Mouse (Mus musculus): Measurements from ENCODE around the gene Dnajc5g. TPM values are rescaled to one million over a fixed set of nuclear protein-coding genes. Genes with fewer than 3 reads are reported as not detected.

The Dnajc5g gene
- polyA plus RNA-seq, 1 experiment = not detected

DNA sequence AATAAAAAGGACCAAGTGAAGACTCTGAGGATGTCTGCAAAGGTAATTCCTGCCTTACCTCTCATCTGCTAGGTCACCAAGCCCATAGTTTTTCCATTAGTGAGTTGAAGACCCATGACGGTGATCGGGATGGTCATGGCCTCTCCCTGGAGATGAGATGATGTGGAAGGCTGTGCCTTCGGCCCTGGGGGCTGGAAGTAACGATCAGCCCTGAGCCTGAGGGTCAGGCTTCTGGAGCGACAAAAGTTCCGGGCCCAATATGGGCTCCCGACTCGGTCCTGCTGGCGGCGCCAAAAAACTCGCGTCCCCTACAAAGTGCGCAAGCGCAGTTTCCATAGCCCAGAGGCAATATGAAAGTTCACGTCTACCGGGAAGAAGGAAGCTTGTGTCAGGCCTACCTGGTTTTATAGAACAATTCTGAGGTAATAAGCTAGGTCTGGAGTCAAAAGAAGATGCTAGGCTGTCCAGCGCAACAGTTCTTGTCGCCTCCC is 2.0 kb downstream of the Dnajc5g start, which contains the start of gene Slc30a3:
Slc30a3 (minus strand) TSS at position 238 of the 491 bp plus-strand sequence.
- WGBS = 90% methylated on average over 18 of the region's 18 CpGs

DNA sequence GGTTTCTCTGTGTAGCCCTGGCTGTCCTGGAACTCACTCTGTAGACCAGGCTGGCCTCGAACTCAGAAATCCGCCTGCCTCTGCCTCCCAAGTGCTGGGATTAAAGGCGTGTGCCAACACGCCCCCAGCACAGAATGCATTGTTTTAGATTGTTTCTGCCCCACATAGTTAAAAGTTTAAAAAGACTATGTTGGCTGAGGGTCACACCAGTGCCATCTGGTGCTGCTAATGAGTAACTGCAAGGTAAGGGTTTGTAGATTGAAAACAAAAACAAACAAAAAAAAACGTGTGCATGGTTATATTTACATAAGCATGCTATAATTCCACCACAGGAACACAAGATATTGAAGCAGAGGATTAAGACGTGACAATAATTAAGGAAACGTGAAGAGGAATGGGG is 4.7 kb downstream of the Dnajc5g start:
- Histone ChIP-seq H3K27ac (ENCODE audit: insufficient read depth, low read depth, low read length) (no peak overlapping the region), H3K36me3 (ENCODE audit: control insufficient read depth, insufficient read depth, low read length) (no peaks in the 10 kb centered on the region), H3K4me3 (ENCODE audit: low read depth, low read length) (no peak overlapping the region), H3K27me3 (ENCODE audit: control insufficient read depth, insufficient read depth, low read length) (no peaks in the 10 kb centered on the region), H3K4me1 (ENCODE audit: control insufficient read depth, insufficient read depth, insufficient read length, low read length) (no peaks in the 10 kb centered on the region)
- WGBS = 25% methylated on average over 7 of the region's 7 CpGs
- TF ChIP-seq POLR2A (IDR thresholded peaks at IDR 0.05; ENCODE audit: low read depth, low read length) = no peak
- no peak for TF ChIP-seq CTCF (IDR thresholded peaks at IDR 0.05; ENCODE audit: extremely low read depth, insufficient read length, insufficient replicate concordance, low read depth, low read length)

More for the DNA sequence above, 2.0 kb downstream of the Dnajc5g start, which contains the start of gene Slc30a3:
- Histone ChIP-seq H3K36me3 (ENCODE audit: control insufficient read depth, insufficient read depth, low read length) (no peaks in the 10 kb centered on the region), H3K27ac (ENCODE audit: insufficient read depth, low read depth, low read length) (no peak within 1 kb of the TSS), H3K27me3 (ENCODE audit: control insufficient read depth, insufficient read depth, low read length) (no peaks in the 10 kb centered on the region; the same call in 1 of the 2 replicates), H3K4me1 (ENCODE audit: control insufficient read depth, insufficient read depth, insufficient read length, low read length) (no peaks in the 10 kb centered on the region), H3K4me3 (ENCODE audit: low read depth, low read length) (no peak within 1 kb of the TSS)
- no peak for TF ChIP-seq CTCF (IDR thresholded peaks at IDR 0.05; ENCODE audit: extremely low read depth, insufficient read length, insufficient replicate concordance, low read depth, low read length)
- TF ChIP-seq POLR2A (IDR thresholded peaks at IDR 0.05; ENCODE audit: low read depth, low read length) = no peak

DNA sequence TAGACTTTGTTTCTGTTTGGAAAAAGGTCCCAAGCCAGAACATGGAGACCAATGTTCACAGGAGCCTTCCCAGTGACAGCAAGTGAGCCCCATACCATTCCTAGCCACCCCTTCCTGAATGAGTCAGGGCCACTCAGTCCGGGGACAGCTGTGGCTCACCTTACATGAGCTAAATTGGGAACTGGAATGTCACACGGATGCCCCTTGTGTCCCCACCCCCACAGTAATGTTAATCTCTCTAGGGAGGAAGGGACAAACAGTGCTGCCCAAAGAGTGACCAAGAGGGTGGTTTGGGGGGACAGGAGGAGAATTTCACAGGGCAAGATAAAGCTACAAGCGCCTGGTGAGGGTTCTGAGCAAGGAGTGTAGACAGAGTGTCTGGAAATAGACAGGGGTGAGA is 10.3 kb downstream of the Dnajc5g start, which contains the start of gene Trim54:
Trim54 (plus strand) TSS at position 359 of the 400 bp plus-strand sequence.
- Histone ChIP-seq H3K4me1 (ENCODE audit: control insufficient read depth, insufficient read depth, insufficient read length, low read length) (no peaks in the 10 kb centered on the region), H3K4me3 (ENCODE audit: low read depth, low read length) (no peak within 1 kb of the TSS), H3K27ac (ENCODE audit: insufficient read depth, low read depth, low read length) (no peak within 1 kb of the TSS), H3K36me3 (ENCODE audit: control insufficient read depth, insufficient read depth, low read length) (no peaks in the 10 kb centered on the region), H3K27me3 (ENCODE audit: control insufficient read depth, insufficient read depth, low read length) (no peaks in the 10 kb centered on the region)
- WGBS = 38% methylated on average over 3 of the region's 3 CpGs
- no peak for TF ChIP-seq CTCF (IDR thresholded peaks at IDR 0.05; ENCODE audit: extremely low read depth, insufficient read length, insufficient replicate concordance, low read depth, low read length)
- TF ChIP-seq POLR2A (IDR thresholded peaks at IDR 0.05; ENCODE audit: low read depth, low read length) = no peak

DNA sequence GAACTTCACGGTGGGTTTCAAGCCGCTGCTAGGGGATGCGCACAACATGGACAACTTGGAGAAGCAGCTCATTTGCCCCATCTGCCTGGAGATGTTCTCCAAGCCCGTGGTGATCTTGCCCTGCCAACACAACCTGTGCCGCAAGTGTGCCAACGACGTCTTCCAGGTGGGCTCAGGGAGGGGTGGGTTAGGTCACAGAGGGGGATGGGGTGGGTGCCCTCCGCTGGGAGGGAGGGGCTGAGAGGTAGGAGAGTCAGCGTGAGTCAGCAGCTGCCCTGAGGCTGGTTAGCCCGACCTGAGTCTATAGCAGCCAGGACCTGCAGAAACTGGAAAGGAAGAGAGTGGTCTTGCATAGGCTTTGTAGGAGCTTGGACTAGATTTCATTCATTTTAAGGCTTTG is 10.8 kb downstream of the Dnajc5g start:
- no peak for TF ChIP-seq POLR2A (IDR thresholded peaks at IDR 0.05; ENCODE audit: low read depth, low read length)
- H3K4me3 ChIP-seq (ENCODE audit: low read depth, low read length) = no peak overlapping the region
- H3K36me3 ChIP-seq (ENCODE audit: control insufficient read depth, insufficient read depth, low read length) = no peaks in the 10 kb centered on the region
- H3K27ac ChIP-seq (ENCODE audit: insufficient read depth, low read depth, low read length) = no peak overlapping the region
- no peaks in the 10 kb centered on the region for H3K27me3 ChIP-seq (ENCODE audit: control insufficient read depth, insufficient read depth, low read length)
- WGBS = 31% methylated on average over 10 of the region's 10 CpGs
- H3K4me1 ChIP-seq (ENCODE audit: control insufficient read depth, insufficient read depth, insufficient read length, low read length) = no peaks in the 10 kb centered on the region

DNA sequence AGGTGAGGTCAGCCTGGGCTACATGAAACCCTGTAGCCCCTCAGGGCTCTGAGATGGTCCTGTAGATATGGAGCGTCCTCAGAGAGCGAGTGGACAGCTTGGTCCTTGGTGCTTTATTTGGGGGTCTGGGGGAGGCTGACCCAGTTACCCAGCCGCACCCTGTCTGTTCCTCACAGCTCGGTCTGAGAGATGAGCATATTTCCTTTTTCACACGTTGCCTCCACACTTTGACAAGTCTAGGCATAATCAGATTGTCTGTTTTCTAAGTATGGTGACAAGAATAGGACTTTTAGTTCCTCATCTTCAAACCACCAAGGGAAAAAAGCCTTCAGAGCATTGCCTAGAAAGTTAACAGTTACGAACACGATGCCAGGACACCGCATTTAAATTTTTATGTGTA is 15.0 kb downstream of the Dnajc5g start:
- H3K4me3 ChIP-seq (ENCODE audit: low read depth, low read length) = no peak overlapping the region
- H3K36me3 ChIP-seq (ENCODE audit: control insufficient read depth, insufficient read depth, low read length) = no peaks in the 10 kb centered on the region
- no peak overlapping the region for H3K27ac ChIP-seq (ENCODE audit: insufficient read depth, low read depth, low read length)
- H3K4me1 ChIP-seq (ENCODE audit: control insufficient read depth, insufficient read depth, insufficient read length, low read length) = no peaks in the 10 kb centered on the region
- no peaks in the 10 kb centered on the region for H3K27me3 ChIP-seq (ENCODE audit: control insufficient read depth, insufficient read depth, low read length)
- WGBS = 69% methylated on average over 8 of the region's 8 CpGs
- TF ChIP-seq POLR2A (IDR thresholded peaks at IDR 0.05; ENCODE audit: low read depth, low read length) = no peak
- TF ChIP-seq CTCF (IDR thresholded peaks at IDR 0.05; ENCODE audit: extremely low read depth, insufficient read length, insufficient replicate concordance, low read depth, low read length) = no peak

DNA sequence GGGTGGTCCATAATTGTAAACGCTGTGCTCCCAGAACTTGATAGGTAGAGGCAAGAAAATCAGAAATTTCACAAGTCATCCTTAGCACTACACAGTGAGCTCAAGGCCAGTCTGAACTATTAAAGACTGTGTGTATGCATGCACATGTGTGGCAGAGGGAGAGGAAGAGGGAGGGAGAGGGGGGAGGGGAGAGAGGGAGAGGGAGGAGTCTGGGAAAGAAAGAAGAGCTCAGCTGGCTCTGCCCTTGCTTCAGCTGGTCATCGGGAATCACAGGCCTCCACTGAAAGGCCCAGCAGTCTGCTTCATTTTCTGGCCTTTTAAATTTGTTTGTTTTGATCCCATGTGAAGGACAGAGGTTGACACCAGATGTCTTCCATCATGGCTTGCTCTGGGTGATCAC is 17.4 kb downstream of the Dnajc5g start:
- no peak overlapping the region for H3K27ac ChIP-seq (ENCODE audit: insufficient read depth, low read depth, low read length)
- TF ChIP-seq CTCF (IDR thresholded peaks at IDR 0.05; ENCODE audit: extremely low read depth, insufficient read length, insufficient replicate concordance, low read depth, low read length) (no peak), POLR2A (IDR thresholded peaks at IDR 0.05; ENCODE audit: low read depth, low read length) (no peak)
- H3K27me3 ChIP-seq (ENCODE audit: control insufficient read depth, insufficient read depth, low read length) = no peaks in the 10 kb centered on the region
- H3K36me3 ChIP-seq (ENCODE audit: control insufficient read depth, insufficient read depth, low read length) = no peaks in the 10 kb centered on the region
- no peaks in the 10 kb centered on the region for H3K4me1 ChIP-seq (ENCODE audit: control insufficient read depth, insufficient read depth, insufficient read length, low read length)
- 42% methylated on average over 2 of the region's 2 CpGs for WGBS
- no peak overlapping the region for H3K4me3 ChIP-seq (ENCODE audit: low read depth, low read length)

DNA sequence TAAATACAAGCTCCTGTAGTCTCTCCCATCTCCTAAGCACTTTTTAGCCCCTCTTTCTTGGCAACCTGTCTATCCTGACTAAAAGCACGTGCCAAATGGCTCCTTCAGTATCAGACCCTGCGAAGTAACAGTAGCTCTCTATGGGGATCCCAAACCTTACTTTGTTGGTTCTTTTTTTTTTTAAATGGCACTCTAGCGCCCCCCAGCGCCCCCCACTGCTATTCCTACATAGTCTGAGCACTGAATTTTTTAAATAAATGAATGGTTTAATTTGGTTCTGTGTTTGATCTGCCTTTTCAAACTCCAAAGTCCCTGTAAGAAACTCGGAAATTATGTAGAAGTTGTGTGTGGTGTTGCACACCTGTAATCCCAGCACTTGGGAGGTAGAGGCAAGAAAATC is 20.0 kb downstream of the Dnajc5g start:
- no peaks in the 10 kb centered on the region for H3K27me3 ChIP-seq (ENCODE audit: control insufficient read depth, insufficient read depth, low read length)
- H3K4me1 ChIP-seq (ENCODE audit: control insufficient read depth, insufficient read depth, insufficient read length, low read length) = no peaks in the 10 kb centered on the region
- 41% methylated on average over 5 of the region's 5 CpGs for WGBS
- H3K27ac ChIP-seq (ENCODE audit: insufficient read depth, low read depth, low read length) = no peak overlapping the region
- TF ChIP-seq POLR2A (IDR thresholded peaks at IDR 0.05; ENCODE audit: low read depth, low read length) (no peak), CTCF (IDR thresholded peaks at IDR 0.05; ENCODE audit: extremely low read depth, insufficient read length, insufficient replicate concordance, low read depth, low read length) (no peak)
- no peak overlapping the region for H3K4me3 ChIP-seq (ENCODE audit: low read depth, low read length)
- H3K36me3 ChIP-seq (ENCODE audit: control insufficient read depth, insufficient read depth, low read length) = no peaks in the 10 kb centered on the region
